Mouse (Mus musculus) common myeloid progenitor, adult 5-6 weeks (primary cell): Measurements from ENCODE around the gene Col4a4. TPM values are rescaled to one million over a fixed set of nuclear protein-coding genes. Genes with fewer than 3 reads are reported as not detected.

Experiments
- ATAC-seq: replicated peaks from 2 replicates; pipeline ENCODE4 v1.8.0; 2016; ENCODE audit warnings: low read depth, mild to moderate bottlenecking, moderate TSS enrichment, inconsistent platforms; ENCODE audit not compliant: poor library complexity, severe bottlenecking
- total RNA-seq: library from RNA; stranded (forward); fragments of 200-1000, 187-1606 nt; gene quantifications from 2 replicates; pipeline ENCODE4 v1.2.3, GENCODE M21; 2017

Gene Col4a4
- total RNA-seq, 1 experiment from 2014 or later, result 0.14 TPM

DNA sequence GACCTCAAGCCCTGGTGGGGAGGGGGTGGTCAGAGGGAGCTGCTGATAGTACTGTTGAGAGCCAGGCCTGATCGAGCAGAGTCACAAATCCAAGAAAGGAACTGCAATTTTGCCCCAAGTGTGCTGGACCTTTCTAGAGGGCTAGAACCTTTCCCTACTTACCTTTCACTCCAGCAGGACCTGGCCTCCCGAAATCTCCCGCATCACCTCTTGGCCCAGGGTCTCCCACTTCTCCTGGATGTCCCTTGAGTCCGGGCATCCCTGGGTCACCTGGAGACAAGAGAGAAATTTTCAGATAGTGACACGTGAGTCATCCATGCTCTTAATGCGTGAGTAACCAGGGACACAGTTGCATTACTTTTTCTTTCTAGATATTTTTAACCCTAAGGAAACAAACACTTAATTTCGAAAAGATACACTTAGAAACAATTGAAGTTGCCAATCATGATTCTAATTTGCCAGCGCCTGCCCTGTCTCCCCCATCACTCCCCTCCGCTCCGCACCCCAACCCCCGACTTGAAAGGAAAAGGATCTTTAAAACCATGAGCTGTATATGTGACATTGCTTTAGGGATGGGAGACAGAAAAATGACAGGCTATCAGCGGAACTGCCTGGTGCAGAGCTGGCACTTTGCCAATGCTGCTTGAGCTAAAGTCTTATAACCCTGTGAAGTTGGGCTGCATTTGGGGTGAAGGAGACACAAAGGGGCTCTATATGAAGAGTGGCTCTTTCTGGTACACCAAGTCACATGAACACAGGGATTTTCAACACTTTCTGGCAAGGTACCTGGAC is 106.8 kb downstream of the Col4a4 start:
- ATAC-seq, result no peak

DNA sequence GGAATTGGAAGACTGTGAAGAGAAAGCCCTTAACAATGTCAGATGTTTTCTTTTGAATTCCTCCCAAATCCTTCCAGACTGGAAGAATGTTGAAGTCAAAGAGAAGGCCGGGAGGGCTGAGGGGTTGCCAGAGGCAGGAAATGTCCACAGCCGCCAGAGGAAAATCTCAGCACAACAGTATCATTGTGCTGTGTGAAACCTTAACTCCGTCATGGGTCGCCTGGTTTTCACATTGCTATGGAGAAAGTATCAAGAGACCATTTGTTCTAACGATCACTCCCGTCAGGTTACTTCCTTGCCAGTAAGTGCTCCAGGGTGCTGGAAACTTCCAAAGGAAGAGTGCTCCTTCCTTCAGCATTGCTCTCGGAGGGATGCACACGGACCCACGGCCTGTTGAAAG is 109.9 kb downstream of the Col4a4 start:
- no peak for ATAC-seq

DNA sequence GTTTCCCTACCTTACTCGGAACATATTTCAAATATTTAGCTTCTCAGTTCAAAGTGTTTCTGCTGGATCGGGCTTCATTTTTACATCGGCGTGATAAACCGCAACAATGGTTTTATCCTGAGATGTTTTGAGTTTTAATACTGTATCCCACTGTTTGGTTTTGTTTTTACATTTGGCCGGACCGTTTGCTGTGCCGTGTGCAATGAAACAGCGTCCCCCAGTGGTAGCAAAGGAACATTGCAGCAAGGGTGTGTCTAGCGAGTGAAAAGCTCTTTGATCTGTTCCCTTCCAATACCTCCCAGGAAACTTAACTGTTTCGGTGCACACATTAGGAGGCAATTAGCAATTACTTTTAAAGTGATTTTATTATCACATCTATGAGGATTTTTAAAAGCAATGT is 110.4 kb downstream of the Col4a4 start:
- no peak for ATAC-seq

DNA sequence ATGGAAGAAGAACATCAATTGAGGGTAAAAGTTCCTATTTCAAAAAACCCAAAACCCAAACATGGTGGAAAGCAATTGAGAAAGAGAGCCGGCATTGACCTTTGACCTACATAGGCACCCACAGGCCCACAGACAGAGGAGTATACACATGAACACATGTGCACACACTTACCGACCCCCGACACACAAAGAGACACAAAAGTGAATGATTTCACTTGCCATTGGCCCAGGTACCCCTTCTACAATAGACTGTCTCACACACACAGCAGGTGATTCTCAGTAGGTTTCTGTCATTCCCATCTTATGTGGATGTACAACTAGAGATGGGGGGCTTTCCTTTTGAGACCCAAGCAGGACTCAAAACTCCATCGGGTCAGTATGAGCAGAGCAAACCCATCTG is 110.8 kb downstream of the Col4a4 start:
- ATAC-seq, result no peak

DNA sequence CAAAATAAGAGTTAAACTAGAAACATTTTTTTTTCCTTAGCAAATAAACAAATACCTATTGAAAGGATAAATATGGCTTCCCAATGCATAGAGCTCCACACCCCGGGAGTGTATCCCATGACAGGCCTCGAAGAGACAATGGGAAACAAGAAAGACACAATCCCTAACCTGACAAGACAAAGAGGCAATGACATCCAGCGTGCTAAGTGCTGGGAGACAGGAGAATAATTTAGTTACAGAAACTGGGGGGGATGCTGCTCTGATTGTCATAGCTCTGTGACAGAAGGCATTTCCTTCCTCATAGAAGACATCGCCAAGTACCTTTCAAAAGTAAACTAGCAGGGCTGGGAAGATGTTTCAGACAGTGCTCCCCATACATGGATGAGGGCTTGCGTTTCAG is 111.4 kb downstream of the Col4a4 start:
- ATAC-seq, result no peak

DNA sequence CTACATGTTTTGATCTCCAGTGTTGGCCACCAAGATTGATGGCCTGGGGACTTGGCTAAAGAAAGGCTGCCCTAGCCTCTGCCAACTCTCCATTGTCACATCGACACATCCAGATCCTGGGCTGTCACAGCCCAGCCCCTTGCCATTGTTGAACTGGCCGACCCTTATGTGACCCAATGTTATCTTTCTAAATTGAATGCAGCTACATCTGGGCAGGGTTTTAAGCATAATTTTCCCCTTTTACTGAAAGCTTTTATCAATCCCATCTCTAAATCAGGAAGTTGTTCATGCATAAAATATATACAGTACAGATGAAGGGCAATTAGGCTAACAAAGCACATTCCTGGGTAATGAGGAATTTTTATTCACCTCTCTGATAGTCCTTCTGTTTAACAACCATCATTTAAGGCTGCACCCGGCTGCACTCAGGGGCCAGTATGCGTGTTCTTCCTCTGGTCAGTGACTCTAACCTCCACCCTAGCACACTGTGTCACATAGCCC is 112.1 kb downstream of the Col4a4 start:
- no peak for ATAC-seq

DNA sequence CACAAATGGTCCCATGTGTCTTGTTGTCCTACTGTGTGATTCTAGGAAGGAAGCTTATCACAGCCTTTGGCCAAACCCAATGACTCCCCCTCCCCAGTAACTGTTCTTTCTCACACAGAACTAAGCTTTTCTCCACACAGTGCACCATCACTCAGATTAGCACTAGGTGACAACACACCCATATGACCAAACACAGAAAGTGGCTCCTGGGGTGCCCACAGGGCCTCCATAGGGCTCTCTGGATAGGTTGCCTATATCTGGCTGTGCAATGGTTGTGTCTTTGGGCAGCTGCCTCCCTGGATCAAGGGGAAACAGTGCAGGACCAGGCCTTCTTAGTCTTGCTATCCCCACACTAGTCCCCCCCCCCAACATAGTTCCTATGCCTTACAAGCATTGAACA is 113.2 kb downstream of the Col4a4 start:
- ATAC-seq, result no peak

DNA sequence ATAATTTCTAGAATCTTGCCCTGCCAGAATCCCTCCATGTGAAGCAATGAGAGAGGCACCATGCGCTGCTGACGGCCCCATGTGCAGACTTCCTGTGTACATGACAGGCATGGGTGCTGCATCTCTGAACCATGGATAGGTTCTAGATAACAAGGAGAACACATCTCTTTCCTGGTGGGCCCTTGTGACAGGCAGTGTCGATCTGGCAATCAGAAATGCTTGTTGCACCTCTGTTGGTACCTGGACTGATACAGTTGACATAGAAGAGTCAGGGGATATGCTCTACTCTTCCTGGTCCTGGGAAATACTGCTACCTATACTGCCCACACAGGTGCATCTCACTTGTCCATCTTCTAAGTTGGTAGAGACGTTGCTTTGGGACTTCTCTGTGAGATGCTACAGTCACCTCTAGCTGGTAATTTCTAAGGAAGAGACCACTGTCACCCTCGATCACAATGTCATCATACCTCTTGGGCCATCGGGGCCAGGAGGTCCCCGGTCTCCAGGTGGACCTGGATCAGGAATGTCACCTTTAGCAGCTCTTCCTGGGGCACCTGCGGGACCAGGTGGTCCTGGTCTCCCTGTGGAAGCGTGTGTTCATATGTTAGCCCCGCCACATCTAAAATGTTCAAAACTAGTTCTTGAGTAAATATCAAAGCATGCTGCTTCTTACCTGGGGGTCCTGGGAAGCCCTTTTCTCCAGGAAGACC is 116.0 kb downstream of the Col4a4 start:
- no peak for ATAC-seq

DNA sequence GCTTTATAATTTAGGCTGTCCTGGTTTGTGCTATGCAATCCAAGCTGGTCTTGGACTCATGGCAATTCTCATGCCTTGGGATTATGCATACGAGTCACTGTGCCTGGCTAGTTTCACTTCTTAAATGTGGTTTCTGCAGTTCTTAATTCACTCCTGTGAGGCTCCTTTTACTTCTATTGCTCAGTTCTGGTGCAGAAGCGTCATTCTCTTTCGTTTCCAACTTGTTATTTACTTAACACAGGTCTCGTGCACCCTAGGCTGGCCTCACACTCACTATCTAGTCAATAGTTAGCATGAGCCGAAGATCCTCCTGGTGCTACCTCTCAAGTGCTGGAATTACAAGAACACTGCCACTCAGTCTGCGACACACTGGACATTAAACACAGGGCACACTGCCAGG is 117.8 kb downstream of the Col4a4 start:
- ATAC-seq, result peak; percentile 58

DNA sequence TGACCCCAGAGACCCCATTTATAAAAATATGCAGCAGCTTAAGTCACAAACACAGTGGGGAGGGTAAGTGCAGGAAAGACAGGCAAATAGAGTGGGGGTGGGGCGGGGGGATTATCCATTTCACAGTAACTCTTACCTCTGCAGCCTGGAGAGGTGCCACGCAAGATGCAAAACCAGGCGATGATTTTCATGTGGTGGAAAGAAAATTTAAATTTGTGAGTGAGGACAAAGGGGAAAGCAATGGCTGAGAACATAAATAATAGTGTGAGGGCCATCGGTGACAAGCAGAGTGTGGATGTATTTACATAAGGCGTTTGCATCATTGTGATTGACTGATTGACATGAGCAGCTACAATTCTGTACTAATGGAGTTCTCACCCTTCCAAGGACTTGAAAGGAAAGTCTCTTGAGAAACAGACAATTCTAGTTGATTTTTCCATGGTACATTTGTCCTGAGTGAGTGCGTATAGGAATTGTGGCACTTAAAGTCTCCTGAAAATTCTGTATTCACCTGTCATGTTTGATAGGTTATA is 121.3 kb downstream of the Col4a4 start:
- ATAC-seq, result no peak

DNA sequence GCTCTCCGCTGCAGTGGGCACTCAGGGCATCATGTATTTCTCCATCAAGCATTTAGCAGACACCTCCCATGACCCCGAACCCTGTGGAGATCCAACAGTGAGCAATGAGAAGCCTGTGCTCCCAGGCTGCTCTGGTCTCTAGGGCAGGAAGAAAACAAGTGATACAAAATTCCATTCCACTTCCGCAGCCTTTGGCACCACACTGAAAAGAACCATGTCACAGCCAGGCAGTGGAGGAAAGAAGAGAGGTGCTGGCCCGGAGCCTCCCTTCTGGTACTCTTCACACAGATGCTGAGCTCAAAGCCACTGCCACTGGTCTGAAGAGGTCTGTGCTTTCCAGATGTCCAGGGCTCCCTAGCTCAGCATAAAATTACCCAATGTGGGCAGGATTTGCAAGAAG is 125.6 kb downstream of the Col4a4 start:
- no peak for ATAC-seq

DNA sequence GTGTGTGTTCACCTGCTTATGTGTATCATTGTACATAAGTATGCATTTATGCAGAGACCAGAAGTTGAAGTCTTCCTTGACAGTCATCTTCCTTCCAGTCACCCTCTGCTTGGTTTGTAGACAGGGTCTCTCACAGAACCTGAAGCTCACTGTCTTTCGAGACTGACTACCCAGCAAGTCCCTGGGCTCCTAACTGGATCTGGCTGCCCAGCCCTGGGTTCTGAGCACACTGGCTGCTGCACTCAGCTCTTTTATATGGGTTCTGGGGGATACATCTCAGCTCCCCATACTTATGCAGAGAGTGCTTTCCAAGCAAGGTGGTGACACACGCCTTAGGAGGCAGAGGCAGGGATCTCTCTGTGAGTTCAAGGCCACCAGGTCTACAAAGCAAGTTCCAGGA is 126.7 kb downstream of the Col4a4 start:
- no peak for ATAC-seq

DNA sequence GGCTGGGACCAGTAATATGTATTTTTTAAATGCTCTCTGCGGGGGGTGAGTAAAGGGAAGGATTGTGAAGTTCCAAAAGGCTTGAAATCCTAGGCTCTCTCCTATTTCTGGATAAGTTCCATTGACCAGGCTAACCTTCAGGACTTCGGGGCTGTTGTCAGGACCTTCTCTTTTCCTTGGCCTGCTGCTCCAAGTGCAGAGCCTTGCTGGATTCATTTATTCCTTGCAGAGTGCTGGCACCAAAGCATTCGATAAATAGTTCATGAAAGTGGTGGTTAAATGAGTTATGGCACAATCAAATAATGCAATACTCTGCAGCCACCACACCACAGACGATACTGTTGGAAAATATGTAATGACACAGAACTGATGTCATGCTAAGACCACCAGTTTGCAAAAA is 127.3 kb downstream of the Col4a4 start:
- no peak for ATAC-seq

DNA sequence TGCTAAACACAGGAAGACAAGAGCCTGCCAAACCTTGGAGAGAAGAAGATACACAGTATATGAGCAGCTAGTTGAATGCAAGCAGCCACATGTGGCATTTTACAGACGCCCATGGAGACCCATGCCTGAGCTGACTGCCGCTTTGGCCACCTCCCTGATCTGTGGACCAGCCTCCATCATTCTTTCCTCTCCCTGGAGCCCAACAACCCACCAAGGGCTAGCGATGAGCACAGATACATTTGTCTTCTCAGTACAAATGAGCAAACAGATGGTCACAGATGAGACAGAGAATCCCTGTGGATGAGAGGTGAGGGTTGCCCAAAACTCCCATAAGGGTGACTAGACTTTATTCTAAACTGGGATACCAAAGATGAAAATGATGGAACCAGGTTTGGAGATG is 132.6 kb downstream of the Col4a4 start:
- no peak for ATAC-seq

DNA sequence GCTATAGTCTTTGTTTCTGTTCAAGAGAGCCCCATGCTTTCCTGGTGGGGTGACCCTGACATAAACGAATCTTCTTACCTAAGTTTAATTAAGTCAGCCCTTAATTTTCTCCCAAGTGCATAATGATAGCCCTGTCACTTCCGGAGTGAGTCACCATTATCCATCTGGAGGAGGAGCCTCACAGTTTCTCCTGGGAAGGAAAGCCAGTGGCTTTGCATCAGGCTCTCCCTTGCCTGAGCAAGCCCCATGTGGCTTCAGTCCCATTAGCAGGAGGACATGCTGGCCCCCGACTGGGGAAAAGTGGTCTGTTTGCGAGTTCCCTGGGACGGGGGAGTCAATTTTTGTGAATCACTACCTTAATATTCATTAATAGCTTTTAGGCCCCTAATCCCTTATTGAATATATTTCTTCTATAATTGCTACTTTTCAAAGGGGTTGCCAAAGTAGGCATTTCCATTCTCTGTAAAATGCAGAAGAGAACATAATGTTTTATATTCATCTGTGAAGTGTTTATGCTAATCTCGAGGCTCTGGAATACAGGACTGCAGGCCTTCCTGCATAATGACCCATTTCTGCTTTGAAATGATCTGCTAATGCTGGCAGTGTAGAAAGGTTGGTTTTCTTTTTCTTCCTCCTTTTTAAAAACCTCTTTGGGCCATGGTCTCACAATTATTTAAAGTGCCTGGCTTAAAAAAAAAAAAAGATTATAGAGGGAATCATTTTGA is 134.6 kb downstream of the Col4a4 start:
- no peak for ATAC-seq

DNA sequence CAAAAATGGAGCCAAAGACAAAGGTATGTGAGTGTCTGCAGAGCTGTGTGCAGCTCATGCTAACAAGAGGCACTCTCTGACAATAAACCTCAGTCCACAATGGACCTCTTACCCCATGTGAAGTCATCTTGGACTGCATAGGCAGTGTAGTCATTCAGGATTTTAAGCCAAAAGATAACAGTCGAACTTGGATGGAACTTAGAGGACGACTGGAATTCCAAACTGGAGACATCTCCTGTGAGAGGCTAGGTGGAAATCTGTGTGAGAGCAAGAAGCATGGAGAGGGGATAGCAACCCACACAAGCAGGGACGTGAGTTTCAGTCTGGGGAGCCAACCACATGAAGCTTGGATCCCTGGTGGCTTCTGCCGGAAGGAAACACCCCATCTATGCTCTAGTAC is 136.8 kb downstream of the Col4a4 start:
- ATAC-seq, result no peak

DNA sequence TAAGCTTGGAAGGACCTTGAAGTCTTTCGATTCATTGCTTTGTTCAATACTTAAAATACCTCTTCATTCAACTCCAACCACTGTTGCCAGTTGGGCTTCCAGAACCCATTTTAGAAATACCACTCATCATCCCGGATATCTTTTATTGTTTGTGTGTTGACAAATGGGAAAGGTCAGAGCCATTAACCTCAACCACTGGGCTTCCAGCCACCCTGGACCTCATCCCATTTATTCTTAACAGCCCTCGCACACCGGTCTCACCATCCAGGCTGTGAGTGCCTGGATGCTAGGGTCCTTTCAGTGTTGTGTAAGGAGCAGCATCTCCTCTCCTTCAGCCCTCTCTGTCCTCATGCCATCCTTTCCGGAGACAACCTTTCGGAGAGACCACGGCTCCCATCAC is 140.6 kb downstream of the Col4a4 start:
- ATAC-seq, result no peak

DNA sequence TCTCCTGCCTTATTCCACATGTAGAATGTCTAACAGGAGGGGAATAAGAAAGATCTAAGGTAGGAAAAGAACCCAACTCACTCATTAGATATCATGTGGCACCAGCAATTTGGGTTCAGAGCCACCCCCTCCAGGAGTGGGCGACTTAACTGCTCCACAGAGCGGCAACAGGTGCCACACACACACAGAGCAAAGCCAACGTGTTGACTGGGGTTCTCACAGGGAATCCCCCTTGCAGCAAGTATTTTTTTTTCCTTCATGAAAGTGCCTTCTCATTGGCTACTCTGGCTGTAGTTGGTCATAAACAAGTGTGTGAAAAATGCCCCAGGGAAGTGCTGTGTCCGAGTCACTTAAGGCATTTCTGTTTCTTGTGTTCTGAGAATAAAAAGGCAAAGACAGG is 143.1 kb downstream of the Col4a4 start:
- ATAC-seq, result no peak

DNA sequence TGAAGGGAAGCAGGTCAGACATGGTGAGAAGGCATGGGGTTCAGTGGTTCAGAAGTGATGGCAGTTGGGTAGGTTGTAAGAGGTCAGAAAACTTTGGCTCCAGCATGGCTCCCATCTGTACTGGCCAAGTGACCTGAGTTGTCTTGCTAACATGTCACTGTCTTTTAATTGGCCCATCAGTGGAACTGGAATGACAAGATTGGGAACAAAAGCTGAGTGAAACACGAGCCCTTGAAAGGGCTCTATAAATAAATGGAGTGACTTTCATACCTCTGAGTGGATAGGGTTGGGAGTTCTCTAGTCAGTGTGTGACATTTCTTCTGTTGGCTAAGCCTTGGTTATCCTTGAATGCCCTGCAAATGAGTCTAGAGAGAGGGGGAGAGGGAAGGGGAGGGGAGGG is 146.5 kb downstream of the Col4a4 start:
- no peak for ATAC-seq

DNA sequence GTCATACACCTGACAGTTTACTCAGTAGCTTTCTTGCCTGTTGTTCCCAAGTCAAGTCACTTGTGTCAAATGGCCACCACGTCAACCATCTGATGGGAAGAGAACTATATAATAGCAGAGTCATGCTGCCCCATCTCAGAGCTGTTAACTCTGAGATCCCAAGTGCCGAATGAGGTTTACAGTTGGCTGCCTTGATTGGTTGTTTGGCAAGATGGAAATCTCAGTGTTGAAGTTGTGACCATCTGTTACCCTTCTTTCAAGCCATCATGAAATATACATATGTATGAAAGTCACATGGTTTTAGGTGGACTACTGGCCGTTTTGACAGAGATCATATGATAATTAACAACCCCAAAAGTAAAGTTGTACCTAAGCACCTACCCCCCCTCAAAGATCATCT is 149.4 kb downstream of the Col4a4 start:
- no peak for ATAC-seq

DNA sequence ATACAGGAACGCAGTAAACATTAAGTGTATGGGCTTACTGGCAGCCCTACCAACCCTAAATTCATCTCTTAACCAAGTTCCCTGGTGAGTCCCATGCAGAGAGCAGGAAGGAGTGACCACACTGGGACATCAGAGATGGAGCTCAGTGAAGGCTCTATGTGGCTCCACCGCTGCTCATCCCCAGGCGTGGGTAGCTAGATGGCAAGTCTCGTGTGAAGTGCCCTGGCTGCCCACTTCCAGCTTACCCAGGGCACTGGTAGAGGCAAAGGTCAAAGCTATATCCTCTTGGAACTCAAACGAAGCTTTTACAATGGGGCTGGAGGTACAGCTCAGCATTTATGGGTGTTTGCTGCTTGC is 153.0 kb downstream of the Col4a4 start:
- ATAC-seq, result no peak
